Mouse (Mus musculus) kidney, adult 2 months (tissue): ENCODE data around the gene Traf3ip2. TPM values are rescaled to one million over a fixed set of nuclear protein-coding genes. Genes with fewer than 3 reads are reported as not detected.

Source experiments
- DNase-seq: peaks from one replicate; pipeline ENCODE4 v3.0.0; 2021
- H3K27ac ChIP-seq: fragments of 200-500 bp; 2 replicates; pipeline ENCODE4 v1.5.1; 2012; ENCODE audit warnings: low read depth, low read length, control low read depth, inconsistent platforms; ENCODE audit not compliant: insufficient read depth
- H3K27me3 ChIP-seq: fragments of 200-500 bp; replicated peaks from 2 replicates; pipeline ENCODE4 v1.6.1; 2012; ENCODE audit warnings: mild to moderate bottlenecking, moderate library complexity, low read length, inconsistent platforms; ENCODE audit not compliant: control insufficient read depth, insufficient read depth
- H3K36me3 ChIP-seq: fragments of 200-500 bp; 2 replicates; pipeline ENCODE4 v1.6.1; 2012; ENCODE audit warnings: mild to moderate bottlenecking, moderate library complexity, low read length, inconsistent platforms; ENCODE audit not compliant: control insufficient read depth, insufficient read depth
- H3K4me1 ChIP-seq: fragments of 200-500 bp; 2 replicates; pipeline ENCODE4 v1.6.1; 2011; ENCODE audit warnings: low read length; ENCODE audit not compliant: control insufficient read depth, insufficient read depth
- H3K4me3 ChIP-seq: fragments of 200-500 bp; 2 replicates; pipeline ENCODE4 v1.5.1; 2011; ENCODE audit warnings: mild to moderate bottlenecking, low read depth, low read length, control low read depth; ENCODE audit not compliant: insufficient read depth
- CTCF ChIP-seq: fragments of 200-500 bp; conservative IDR thresholded peaks from 2 replicates; pipeline ENCODE4 v1.5.1; 2011; ENCODE audit warnings: low read depth, mild to moderate bottlenecking, control low read depth, low read length, moderate library complexity, mixed read lengths; ENCODE audit not compliant: insufficient read depth, insufficient read length
- POLR2A ChIP-seq: fragments of 200-500 bp; IDR thresholded peaks from one replicate; pipeline ENCODE4 v1.6.1; 2011; ENCODE audit warnings: low read depth, low read length, control low read depth
- WGBS: fragments of 180-500 bp; shearing (Covaris S2); methylation state at CpG from one replicate; pipeline ENCODE4 v1.1.7; 2018; 5-methylcytosine and 5-hydroxymethylcytosine counted together
- polyA plus RNA-seq: library from polyadenylated mRNA; depleted of rRNA; stranded (reverse); fragments of >200 nt; gene quantifications from 2 replicates; pipeline ENCODE4 v1.2.3, GENCODE M21; 2012

The Traf3ip2 gene
- polyA plus RNA-seq, 1 experiment = 10.4 TPM

DNA sequence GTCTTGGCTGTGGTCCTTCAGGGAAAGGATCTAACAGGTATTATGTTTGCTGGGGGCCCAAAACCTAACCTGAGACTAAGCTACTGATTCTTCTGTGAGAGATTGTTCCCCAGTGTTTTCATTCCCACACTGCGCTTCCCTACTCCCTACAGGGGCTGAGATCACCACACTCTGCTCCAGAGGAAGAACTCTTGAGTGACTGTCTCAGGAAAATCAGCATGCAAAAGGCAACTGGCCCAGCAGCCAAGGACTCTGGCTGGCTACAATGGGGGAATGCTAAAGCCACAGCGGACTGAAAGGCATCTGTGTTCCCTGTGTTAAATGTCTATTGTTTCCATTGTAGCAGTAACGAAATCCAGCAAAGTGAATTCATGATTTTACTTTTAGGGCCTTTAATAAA is 62.0 kb downstream of the Traf3ip2 start:
- no peaks in the 10 kb centered on the region for H3K4me1 ChIP-seq
- 94% methylated on average over 3 of the region's 3 CpGs for WGBS
- H3K36me3 ChIP-seq = no peaks in the 10 kb centered on the region
- TF ChIP-seq CTCF (no peak), POLR2A (no peak)
- no peak overlapping the region for H3K4me3 ChIP-seq
- no peaks in the 10 kb centered on the region for H3K27me3 ChIP-seq
- no peak overlapping the region for H3K27ac ChIP-seq
- no peak for DNase-seq

DNA sequence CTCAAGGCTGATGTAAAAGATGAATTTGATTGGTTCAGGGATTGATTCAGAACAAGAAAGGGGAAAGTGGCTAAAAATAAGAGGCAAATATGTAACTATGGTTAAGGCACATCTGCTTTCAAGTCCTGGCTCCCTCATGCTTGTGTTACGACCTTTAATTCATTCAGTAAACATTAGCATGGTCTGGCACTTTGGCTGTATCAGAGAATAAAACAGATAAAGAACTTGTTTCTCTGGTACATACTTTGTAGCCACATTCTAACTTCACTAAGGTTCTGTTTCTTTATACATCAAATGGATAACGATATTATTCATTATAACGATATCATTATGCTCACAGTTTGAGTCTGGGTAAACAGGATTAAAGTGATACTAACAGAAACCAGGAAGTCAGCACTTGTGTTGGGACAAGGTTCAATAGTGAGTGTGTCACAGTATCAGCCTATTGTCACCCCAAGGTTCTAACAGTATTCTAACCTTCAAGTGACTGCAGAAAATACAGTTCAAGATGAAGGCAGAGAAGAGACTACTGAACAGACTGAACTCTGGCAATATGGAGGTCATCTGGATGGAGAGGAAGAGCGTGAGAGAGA is 65.6 kb downstream of the Traf3ip2 start:
- Histone ChIP-seq H3K4me1 (no peaks in the 10 kb centered on the region), H3K27me3 (no peaks in the 10 kb centered on the region), H3K36me3 (no peaks in the 10 kb centered on the region), H3K4me3 (no peak overlapping the region), H3K27ac (no peak overlapping the region)
- WGBS = 91% methylated on average over 4 of the region's 4 CpGs
- DNase-seq = no peak
- TF ChIP-seq POLR2A (no peak), CTCF (no peak)

DNA sequence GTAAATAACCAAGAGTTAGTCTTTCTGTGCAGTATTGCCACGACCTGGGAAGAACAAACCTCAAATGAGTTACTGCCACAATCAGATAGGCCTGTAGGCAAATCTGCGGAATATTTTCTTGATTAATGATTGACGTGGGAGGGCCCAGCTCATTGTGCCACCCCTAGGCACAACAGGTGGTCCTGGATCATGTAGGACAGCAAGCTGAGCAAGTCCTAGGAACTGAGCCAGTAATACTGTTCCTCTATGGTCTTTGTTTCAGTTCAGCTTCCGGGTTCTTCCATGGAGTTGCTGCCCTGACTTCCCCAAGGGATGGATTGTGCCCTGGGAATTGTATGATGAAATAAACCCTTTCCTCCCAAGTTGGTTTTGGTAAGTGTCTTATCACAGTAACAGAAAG is 68.3 kb downstream of the Traf3ip2 start:
- Histone ChIP-seq H3K4me1 (no peaks in the 10 kb centered on the region), H3K36me3 (no peaks in the 10 kb centered on the region), H3K4me3 (no peak overlapping the region), H3K27ac (no peak overlapping the region), H3K27me3 (no peaks in the 10 kb centered on the region)
- TF ChIP-seq POLR2A (no peak), CTCF (no peak)
- WGBS = 68% methylated on average over 4 of the region's 4 CpGs
- no peak for DNase-seq

DNA sequence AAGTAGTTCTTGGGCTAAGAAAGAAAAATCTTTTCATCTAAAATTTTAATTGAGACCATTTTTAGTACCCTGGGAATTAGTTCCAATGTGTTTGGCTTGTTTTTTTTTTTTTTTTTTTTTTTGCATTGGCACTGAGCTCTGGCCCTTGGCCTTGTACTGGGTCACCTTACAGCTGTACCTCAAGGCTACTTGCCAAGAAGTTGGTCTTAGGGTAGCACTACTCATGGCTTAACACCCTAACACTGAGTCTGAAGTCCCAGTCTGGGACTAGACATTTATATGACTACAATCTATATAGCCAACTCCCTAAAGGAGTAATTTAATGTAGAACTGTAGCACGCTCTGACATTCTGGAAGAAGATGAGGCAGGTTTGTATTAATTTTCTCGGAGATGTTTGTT is 69.8 kb downstream of the Traf3ip2 start:
- no peaks in the 10 kb centered on the region for H3K27me3 ChIP-seq
- TF ChIP-seq CTCF (no peak), POLR2A (no peak)
- H3K36me3 ChIP-seq = no peaks in the 10 kb centered on the region
- H3K27ac ChIP-seq = no peak overlapping the region
- no peak for DNase-seq
- WGBS = 77% methylated on average over 2 of the region's 2 CpGs
- no peak overlapping the region for H3K4me3 ChIP-seq
- H3K4me1 ChIP-seq = no peaks in the 10 kb centered on the region

DNA sequence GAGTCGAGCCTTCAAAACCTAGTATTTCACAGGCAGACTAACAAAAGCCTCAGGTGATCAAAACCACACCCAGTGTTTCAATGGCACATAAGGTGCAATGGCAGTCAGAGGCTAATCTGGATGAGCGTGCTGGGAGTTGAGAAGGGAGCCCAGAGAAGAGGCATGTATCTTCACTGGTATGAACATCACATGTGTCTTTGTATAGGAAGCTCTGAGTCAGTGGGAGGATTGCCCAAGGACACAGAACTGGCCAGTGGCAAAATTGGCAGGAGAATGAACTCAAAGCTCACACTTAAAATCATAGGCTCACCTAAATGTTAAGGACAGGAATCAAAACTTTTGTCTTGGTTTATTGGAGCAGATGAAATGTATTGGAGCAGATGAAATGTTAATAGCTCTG is 70.7 kb downstream of the Traf3ip2 start:
- DNase-seq = no peak
- 88% methylated on average over 2 of the region's 2 CpGs for WGBS
- Histone ChIP-seq H3K27ac (no peak overlapping the region), H3K4me3 (no peak overlapping the region), H3K4me1 (no peaks in the 10 kb centered on the region), H3K36me3 (no peaks in the 10 kb centered on the region), H3K27me3 (no peaks in the 10 kb centered on the region)
- TF ChIP-seq POLR2A (no peak), CTCF (no peak)

DNA sequence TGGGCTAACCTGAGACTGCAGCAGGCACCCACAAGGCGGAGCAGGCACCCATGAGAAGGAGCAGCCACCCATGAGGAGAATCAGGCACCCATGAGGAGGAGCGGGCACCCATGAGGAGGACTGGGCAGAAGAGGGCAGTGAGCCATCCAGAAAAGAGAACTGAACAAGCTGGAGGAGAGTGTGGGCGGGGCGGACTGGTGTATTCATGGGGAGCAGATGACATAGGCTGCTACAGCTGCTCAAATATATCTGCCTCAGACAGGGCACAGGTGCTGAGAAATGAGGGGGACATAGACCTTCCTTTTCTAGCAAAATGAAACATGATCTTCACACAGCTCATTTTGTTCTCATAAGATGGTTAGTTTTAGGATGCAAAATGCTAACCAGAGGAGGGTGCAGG is 74.1 kb downstream of the Traf3ip2 start:
- 88% methylated on average over 4 of the region's 4 CpGs for WGBS
- H3K36me3 ChIP-seq = no peaks in the 10 kb centered on the region

DNA sequence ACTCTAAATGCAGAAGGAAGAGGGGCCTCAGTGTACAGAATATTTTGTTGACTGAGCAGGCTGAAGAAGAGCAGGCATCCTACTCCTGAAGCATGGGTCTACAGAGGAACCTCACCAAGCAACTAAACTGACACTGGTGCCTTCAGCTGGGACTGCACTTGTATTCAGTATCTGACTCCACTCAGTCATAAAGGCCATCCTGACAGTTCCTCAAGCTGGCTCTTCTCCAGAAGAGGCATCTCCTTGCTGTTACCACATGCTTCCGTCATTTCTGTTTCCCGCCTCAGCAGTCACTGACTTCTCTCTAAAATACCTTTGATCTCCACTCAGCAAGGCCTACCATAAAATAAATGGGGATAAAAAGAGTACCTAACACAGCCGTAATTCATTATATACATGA is 75.1 kb downstream of the Traf3ip2 start:
- Histone ChIP-seq H3K4me3 (no peak overlapping the region), H3K27me3 (no peaks in the 10 kb centered on the region), H3K36me3 (no peaks in the 10 kb centered on the region), H3K27ac (no peak overlapping the region), H3K4me1 (no peaks in the 10 kb centered on the region)
- no peak for DNase-seq
- TF ChIP-seq POLR2A = no peak
- TF ChIP-seq CTCF = no peak
- WGBS = 54% methylated on average over 3 of the region's 3 CpGs

More for the DNA sequence above, 74.1 kb downstream of the Traf3ip2 start:
- no peak for DNase-seq
- TF ChIP-seq CTCF (no peak), POLR2A (no peak)
- Histone ChIP-seq H3K4me1 (no peaks in the 10 kb centered on the region), H3K27me3 (no peaks in the 10 kb centered on the region), H3K4me3 (no peak overlapping the region), H3K27ac (no peak overlapping the region)
